Mouse (Mus musculus) Muller cell, postnatal 12 days (primary cell): ENCODE measurements around the gene Rap2b.

Experiments
- DNase-seq: peaks from one replicate; pipeline ENCODE4 v3.0.0-alpha.2; 2015; ENCODE audit errors: inconsistent ontology term

The Rap2b gene

GRCm38 (mm10) chr3:61386368-61386767 lies 24.9 kb downstream of the Rap2b start:
- DNase-seq = no peak

- peak; percentile 71 for DNase-seq
Measured at GRCm38 (mm10) chr3:61391564-61391963, 30.1 kb downstream of the Rap2b start.

- DNase-seq = no peak
Measured at GRCm38 (mm10) chr3:61392881-61393280, 31.4 kb downstream of the Rap2b start.

- no peak for DNase-seq
Measured at GRCm38 (mm10) chr3:61393520-61393919, 32.1 kb downstream of the Rap2b start.

- DNase-seq = peak; percentile 66
Measured at GRCm38 (mm10) chr3:61395382-61395781, 33.9 kb downstream of the Rap2b start.

- peak; percentile 88 for DNase-seq
Measured at GRCm38 (mm10) chr3:61396728-61397127, 35.3 kb downstream of the Rap2b start.

GRCm38 (mm10) chr3:61400823-61401387 lies 39.5 kb downstream of the Rap2b start:
- DNase-seq = no peak

- no peak for DNase-seq
Measured at GRCm38 (mm10) chr3:61406921-61407320, 45.5 kb downstream of the Rap2b start.

- DNase-seq = no peak
Measured at GRCm38 (mm10) chr3:61409683-61410082, 48.2 kb downstream of the Rap2b start.

GRCm38 (mm10) chr3:61415883-61416282 lies 54.4 kb downstream of the Rap2b start:
- DNase-seq = no peak
